Mouse (Mus musculus) midbrain, embryonic 16.5 days (tissue): ENCODE measurements around the gene Celf1. TPM values are rescaled to one million over a fixed set of nuclear protein-coding genes. Genes with fewer than 3 reads are reported as not detected.
"Not testable (repeated sequence)": the region's sequence is repeated elsewhere in the genome, so short reads cannot be mapped to it uniquely, and the experiment has no call there.

Experiments
- ATAC-seq: fragments of 200-750 bp; cut with Nextera tagmentation; 2 replicates; pipeline ENCODE4 v1.8.0; 2017; ENCODE audit warnings: moderate TSS enrichment
- H3K27ac ChIP-seq: fragments of 300-500 bp; sonication (generic); 2 replicates; pipeline ENCODE4 v1.5.1; 2014; ENCODE audit warnings: mild to moderate bottlenecking, low read length, mixed read lengths
- H3K27me3 ChIP-seq: fragments of 300-500 bp; sonication (generic); 2 replicates; pipeline ENCODE4 v1.6.1; 2014; ENCODE audit warnings: low read depth, low read length, mixed read lengths; ENCODE audit not compliant: control insufficient read depth, insufficient read depth
- H3K36me3 ChIP-seq: fragments of 300-500 bp; sonication (generic); 2 replicates; pipeline ENCODE4 v1.6.1; 2014; ENCODE audit warnings: mild to moderate bottlenecking, low read length, moderate library complexity, mixed read lengths; ENCODE audit not compliant: control insufficient read depth, insufficient read depth
- H3K4me1 ChIP-seq: fragments of 300-500 bp; sonication (generic); 2 replicates; pipeline ENCODE4 v1.6.1; 2014; ENCODE audit warnings: mild to moderate bottlenecking, low read length, mixed read lengths; ENCODE audit not compliant: control insufficient read depth, insufficient read depth
- H3K4me2 ChIP-seq: fragments of 300-500 bp; sonication (generic); 2 replicates; pipeline ENCODE4 v1.6.1; 2014; ENCODE audit warnings: mild to moderate bottlenecking, low read length, mixed read lengths
- H3K4me3 ChIP-seq: fragments of 300-500 bp; sonication (generic); 2 replicates; pipeline ENCODE4 v1.5.1; 2014; ENCODE audit warnings: low read depth, mild to moderate bottlenecking, low read length, moderate library complexity, mixed read lengths
- H3K9ac ChIP-seq: fragments of 300-500 bp; sonication (generic); 2 replicates; pipeline ENCODE4 v1.6.1; 2014; ENCODE audit warnings: low read depth, low read length, mixed read lengths
- H3K9me3 ChIP-seq: fragments of 300-500 bp; sonication (generic); replicated peaks from 2 replicates; pipeline ENCODE4 v1.6.1; 2014; ENCODE audit warnings: mild to moderate bottlenecking, low read length, mixed read lengths; ENCODE audit not compliant: control insufficient read depth, poor library complexity, severe bottlenecking
- WGBS: fragments of 180-500 bp; shearing (Covaris S2); extraction: QIAGEN DNeasy Blood & Tissue Kit; methylation state at CpG from one replicate; pipeline ENCODE4 v1.1.7; 2014; 5-methylcytosine and 5-hydroxymethylcytosine counted together
- polyA plus RNA-seq: library from polyadenylated mRNA; unstranded; fragments of >200 nt; fragmentation: Nextera tagmentation; extraction: Ambion mirVana; gene quantifications from 2 replicates; pipeline ENCODE4 v1.2.1, GENCODE M21; 2015

Gene Celf1
- polyA plus RNA-seq, 1 experiment from 2014 or later, result 115 TPM

DNA sequence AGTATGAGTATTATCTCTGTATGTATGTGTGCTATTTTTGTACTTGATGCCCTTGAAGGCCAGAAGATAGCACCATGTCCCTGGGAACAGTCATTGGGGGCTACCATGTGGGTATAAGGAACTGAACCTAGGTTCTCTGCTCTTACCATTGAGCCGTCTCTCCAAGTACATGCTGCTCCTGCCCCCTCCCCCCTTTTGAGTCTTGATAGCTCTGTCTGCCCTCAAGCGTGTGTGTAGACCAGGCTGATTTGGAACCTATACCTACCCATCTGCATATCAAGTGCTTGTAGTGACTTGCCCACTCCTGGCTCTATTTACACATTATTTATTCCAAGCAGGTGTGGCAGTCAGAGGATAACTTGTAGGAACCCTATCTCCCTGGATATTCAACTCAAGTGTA lies 36.4 kb downstream of the Celf1 start:
- no peaks in the 10 kb centered on the region for H3K36me3 ChIP-seq
- H3K9ac ChIP-seq, result no peak overlapping the region
- H3K27ac ChIP-seq, result no peak overlapping the region
- H3K4me3 ChIP-seq, result no peak overlapping the region
- no peak overlapping the region for H3K4me2 ChIP-seq
- H3K4me1 ChIP-seq, result no peaks in the 10 kb centered on the region
- H3K27me3 ChIP-seq, result no peaks in the 10 kb centered on the region
- no peak for ATAC-seq
- no peaks in the 10 kb centered on the region for H3K9me3 ChIP-seq
- WGBS, result 88% methylated on average over 2 of the region's 2 CpGs

DNA sequence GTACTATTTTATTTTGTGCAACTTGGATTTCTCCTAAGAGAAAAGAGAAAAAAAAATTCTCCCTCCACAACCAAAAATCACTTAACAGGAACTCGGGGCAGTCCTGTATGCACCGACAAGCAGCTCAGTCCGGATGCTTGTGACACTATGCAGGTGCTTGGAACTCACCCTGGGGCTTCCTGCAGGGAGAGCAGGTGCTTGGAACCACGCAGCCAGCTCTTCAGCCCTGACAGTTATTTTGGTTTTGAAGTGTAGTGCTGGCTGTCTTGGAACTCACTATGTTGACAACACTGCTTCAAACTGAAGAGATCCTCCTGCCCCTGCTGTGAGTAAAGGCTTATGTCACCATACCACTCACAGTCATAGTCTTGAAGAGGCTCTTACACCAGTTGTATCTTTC lies 37.1 kb downstream of the Celf1 start:
- 78% methylated on average over 4 of the region's 4 CpGs for WGBS
- Histone ChIP-seq H3K27me3 (no peaks in the 10 kb centered on the region), H3K9ac (no peak overlapping the region), H3K9me3 (no peaks in the 10 kb centered on the region), H3K36me3 (no peaks in the 10 kb centered on the region), H3K27ac (no peak overlapping the region), H3K4me3 (no peak overlapping the region), H3K4me2 (no peak overlapping the region), H3K4me1 (no peaks in the 10 kb centered on the region)
- ATAC-seq, result no peak

DNA sequence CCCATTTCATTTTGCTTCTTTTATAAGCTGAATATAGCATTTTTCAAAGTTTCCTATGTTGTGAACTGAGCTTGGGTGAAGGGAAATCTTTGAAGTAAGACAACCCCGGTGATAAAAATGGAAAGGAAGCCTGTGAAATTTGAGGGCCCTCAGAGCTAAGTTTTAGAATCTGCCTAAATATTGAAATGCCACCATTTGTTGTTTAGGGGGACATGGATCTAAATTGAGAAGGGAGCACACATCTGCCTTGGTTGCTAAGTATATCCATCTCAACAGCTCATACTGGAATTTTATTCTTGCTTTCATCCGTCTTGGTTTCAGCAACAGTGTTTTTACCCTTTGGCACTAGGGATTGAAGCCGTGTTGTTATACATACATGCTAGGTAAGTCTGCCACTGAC lies 45.9 kb downstream of the Celf1 start:
- Histone ChIP-seq H3K4me3 (no peak overlapping the region), H3K27ac (no peak overlapping the region), H3K36me3 (no peaks in the 10 kb centered on the region), H3K4me1 (peaks cover 3% of the 10 kb centered on the region; the same call in 1 of the 2 replicates), H3K9ac (no peak overlapping the region), H3K9me3 (no peaks in the 10 kb centered on the region), H3K4me2 (no peak overlapping the region), H3K27me3 (no peaks in the 10 kb centered on the region)
- 90% methylated on average over 3 of the region's 3 CpGs for WGBS
- ATAC-seq, result no peak

DNA sequence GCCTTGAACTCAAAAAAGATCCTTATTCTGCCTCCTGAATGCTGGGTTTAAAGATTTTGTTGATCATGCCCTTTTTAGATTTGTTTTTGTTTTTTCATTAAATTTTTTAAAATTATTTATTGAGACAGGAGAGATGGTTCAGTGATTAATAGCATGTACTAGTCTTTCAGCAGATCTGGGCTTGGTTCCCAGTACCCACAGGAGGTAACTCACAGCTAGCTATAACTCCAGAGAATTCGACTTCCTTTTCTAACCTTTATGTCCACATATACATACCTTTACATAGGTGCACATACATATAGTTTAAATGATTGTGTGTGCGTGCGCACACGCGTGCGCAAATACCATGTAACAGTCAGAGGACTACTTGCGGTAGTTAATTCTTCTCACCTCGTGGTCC lies 68.4 kb downstream of the Celf1 start:
- Histone ChIP-seq H3K4me2 (no peak overlapping the region), H3K9ac (no peak overlapping the region), H3K4me3 (no peak overlapping the region), H3K27me3 (no peaks in the 10 kb centered on the region), H3K9me3 (no peaks in the 10 kb centered on the region), H3K36me3 (peaks cover 39% of the 10 kb centered on the region), H3K27ac (no peak overlapping the region), H3K4me1 (no peaks in the 10 kb centered on the region)
- ATAC-seq, result no peak
- 99% methylated on average over 8 of the region's 8 CpGs for WGBS

DNA sequence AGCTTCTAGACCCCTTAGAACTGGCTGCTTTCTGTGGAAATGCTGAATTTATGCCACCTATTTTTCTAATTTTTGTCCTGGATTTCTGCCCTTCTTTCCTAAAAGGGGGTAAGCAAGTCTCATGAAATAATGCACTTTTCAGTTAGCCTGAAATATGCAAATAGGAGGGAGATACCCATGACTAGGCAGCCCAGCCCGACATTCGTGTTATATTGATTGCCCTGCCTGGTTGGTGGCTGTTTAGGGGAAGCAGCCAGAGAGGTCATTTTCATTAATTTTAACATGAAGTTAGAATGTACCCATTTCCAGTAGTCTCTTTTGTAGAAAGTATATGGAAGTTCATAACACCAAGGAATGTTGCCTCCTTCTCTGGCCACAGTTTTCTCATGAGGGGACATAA lies 73.7 kb downstream of the Celf1 start:
- no peaks in the 10 kb centered on the region for H3K27me3 ChIP-seq
- H3K27ac ChIP-seq, result no peak overlapping the region
- H3K36me3 ChIP-seq, result peaks cover 27% of the 10 kb centered on the region
- no peaks in the 10 kb centered on the region for H3K9me3 ChIP-seq
- ATAC-seq, result no peak
- H3K4me1 ChIP-seq, result no peaks in the 10 kb centered on the region; the same call in 1 of the 2 replicates
- no peak overlapping the region for H3K4me2 ChIP-seq
- H3K9ac ChIP-seq, result no peak overlapping the region
- WGBS, result 98% methylated on average over 2 of the region's 2 CpGs
- H3K4me3 ChIP-seq, result no peak overlapping the region

DNA sequence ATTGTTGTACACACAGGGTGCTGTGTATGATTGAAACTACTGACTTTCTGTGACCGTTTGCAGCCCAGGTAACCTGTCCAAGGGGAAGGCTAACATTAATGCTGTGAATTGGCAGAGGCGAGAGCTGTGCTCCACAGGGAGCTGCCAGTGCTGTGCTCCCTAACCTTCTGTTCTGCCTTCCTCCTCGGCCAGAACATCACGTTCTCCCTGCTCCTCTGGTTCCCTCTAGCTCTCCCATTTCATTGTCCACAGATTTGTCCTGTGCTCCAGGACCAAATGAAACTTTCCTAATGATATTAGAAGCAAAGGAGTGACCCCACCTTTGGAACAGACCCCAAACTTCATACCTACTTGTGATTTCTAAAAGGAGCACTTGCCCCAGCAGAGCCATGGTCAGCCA lies 75.2 kb downstream of the Celf1 start:
- H3K36me3 ChIP-seq, result peaks cover 24% of the 10 kb centered on the region
- H3K9me3 ChIP-seq, result no peaks in the 10 kb centered on the region
- H3K27ac ChIP-seq, result no peak overlapping the region
- no peaks in the 10 kb centered on the region; the same call in 1 of the 2 replicates for H3K4me1 ChIP-seq
- H3K9ac ChIP-seq, result no peak overlapping the region
- H3K27me3 ChIP-seq, result no peaks in the 10 kb centered on the region
- H3K4me2 ChIP-seq, result no peak overlapping the region
- H3K4me3 ChIP-seq, result no peak overlapping the region
- ATAC-seq, result no peak
- 77% methylated on average over 4 of the region's 4 CpGs for WGBS

DNA sequence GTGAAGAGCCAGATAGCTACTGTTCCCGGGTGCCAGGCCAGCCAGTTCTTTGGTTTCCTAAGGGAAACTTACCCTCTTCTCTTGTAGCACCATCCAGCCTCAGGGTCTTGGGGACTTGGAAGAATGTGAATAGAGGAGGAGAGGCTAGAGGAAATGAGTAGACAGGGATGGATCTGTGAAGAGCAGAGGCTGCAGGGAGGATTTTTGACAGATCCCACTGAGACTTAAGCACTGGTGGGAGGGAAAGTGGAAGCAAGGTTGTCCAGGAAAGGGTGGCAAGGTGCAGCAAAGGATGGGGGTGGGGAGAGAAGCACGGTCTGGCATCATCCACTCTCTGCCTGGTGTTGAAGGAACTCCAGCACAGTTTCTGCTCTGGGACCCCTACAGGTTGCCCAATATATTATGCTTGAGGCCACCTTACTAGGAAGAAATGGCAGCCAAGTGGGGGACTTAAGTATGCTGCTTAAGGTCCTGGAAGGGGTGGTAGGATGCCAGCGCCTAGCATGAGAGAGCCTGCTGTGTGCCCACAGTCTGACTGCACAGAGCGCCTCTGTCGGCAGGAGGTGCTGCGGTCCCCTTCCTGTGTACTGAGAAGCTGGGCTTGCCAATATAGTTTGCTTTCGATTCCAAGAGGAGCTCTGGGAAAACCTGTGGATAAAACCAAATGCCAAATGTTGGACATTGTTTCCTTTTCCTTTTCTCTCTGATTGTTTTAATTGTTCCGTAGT lies 78.0 kb downstream of the Celf1 start:
- Histone ChIP-seq H3K9me3 (no peaks in the 10 kb centered on the region), H3K4me2 (no peak overlapping the region), H3K27ac (no peak overlapping the region), H3K27me3 (no peaks in the 10 kb centered on the region), H3K36me3 (peaks cover 19% of the 10 kb centered on the region), H3K4me1 (no peaks in the 10 kb centered on the region; the same call in 1 of the 2 replicates), H3K9ac (no peak overlapping the region), H3K4me3 (no peak overlapping the region)
- ATAC-seq, result no peak
- 85% methylated on average over 8 of the region's 8 CpGs for WGBS

DNA sequence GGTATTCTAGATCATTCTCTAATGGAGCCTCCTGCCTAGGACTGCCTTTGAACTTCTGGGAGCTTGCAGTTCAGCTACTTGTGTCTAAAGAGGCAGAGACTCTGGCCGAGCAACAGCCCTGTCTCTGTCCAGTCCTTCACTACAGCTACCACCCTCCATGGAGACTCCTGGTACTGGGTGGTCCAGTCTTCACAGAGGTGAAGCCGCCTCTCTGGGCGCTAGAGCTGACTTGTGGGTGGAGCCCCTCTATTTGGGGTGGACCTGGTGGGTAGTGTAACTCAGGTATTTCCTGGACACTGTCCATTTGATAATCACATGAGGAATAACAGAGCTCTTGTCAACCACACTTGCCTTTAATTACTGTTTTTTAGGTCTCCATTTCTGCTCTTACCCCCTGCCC lies 79.7 kb downstream of the Celf1 start:
- peaks cover 11% of the 10 kb centered on the region for H3K36me3 ChIP-seq
- H3K4me1 ChIP-seq, result no peaks in the 10 kb centered on the region; the same call in 1 of the 2 replicates
- no peak overlapping the region for H3K9ac ChIP-seq
- WGBS, result 93% methylated on average over 3 of the region's 3 CpGs
- H3K27ac ChIP-seq, result no peak overlapping the region
- no peaks in the 10 kb centered on the region for H3K9me3 ChIP-seq
- ATAC-seq, result no peak
- H3K4me2 ChIP-seq, result no peak overlapping the region
- no peak overlapping the region for H3K4me3 ChIP-seq
- H3K27me3 ChIP-seq, result no peaks in the 10 kb centered on the region

DNA sequence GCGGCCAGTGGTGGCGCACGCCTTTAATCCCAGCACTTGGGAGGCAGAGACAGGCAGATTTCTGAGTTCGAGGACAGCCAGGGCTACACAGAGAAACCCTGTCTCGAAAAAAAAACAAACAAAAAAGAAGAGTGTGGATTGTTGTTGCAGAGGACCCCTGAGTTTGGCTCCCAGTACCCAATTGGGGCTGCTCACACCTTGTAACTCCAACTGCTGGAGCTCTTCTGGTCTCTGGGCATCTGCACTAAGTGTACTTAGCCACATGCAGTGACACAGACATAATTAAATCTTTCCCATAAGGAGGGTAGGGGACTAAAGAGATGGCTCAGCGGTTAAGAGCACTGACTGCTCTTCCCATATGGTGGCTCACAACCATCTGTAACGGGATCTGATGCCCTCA lies 82.1 kb downstream of the Celf1 start:
- not testable (repeated sequence) for H3K36me3 ChIP-seq, H3K4me1 ChIP-seq, H3K27me3 ChIP-seq, ATAC-seq, H3K4me2 ChIP-seq, H3K27ac ChIP-seq, H3K9me3 ChIP-seq, H3K4me3 ChIP-seq, H3K9ac ChIP-seq
- WGBS, result 98% methylated on average over 7 of the region's 7 CpGs
